Comparison of ENCODE assay signal across 14 mouse cellular contexts in the genomic region with DNA sequence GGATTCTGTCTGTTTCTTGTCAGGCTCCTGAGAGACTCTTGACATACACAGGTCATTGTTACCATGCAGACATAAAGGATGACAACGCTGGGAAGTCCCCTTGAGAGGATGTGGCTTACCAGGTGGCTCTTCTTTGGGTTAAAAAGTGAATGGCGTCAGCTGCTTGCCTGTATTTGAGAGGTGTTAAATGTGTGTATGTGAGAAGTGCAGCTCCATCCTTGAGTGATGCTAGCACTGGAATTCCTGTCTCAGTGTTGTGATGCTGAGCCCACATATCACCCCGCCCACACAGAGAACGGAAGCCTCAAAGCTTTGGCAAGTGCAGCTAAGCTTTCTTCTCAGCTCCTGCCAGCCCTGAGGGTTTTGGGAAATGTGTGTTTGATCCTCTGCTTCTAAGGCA.
A peak's percentile ranks its signal among the peaks of the same experiment; 100 is the strongest.
DNase-seq lines count a peak whose midpoint lies in the region; ATAC-seq and TF ChIP-seq lines count a peak whose summit lies in the region.
"Had no signal": no experiment of that assay in that cellular context is flagged by ENCODE, and none has a peak within 500 bp of the region (broad histone marks: within the 10 kb centered on the region; RNA-seq: fewer than 3 reads in every experiment).

No protein-coding gene starts in this region.

- no peak for TF ChIP-seq EP300 in lung, postnatal 0 days (IDR thresholded peaks at IDR 0.05)

- no peak for TF ChIP-seq CTCF in lung, postnatal 0 days (IDR thresholded peaks at IDR 0.05)

- WGBS in lung, postnatal 0 days, result 42% methylated on average over 4 of the region's 4 CpGs

- no peaks in the 10 kb centered on the region for H3K4me1 ChIP-seq in lung, postnatal 0 days (ENCODE audit: insufficient read depth, low read depth, low read length)
- H3K4me1 ChIP-seq: liver, embryonic 15.5 days; midbrain, embryonic 12.5 days had no signal

- peak; percentile 40 for DNase-seq in lung, postnatal 10 days
- no peak for DNase-seq in lung, postnatal 14 days
- DNase-seq in frontal cortex, postnatal 36 days (ENCODE audit: low spot score in 2 of 2), result peak; percentile 79 to 92
- DNase-seq in left cerebral cortex, postnatal 10 days (ENCODE audit: extremely low spot score in 1 of 2, low spot score in 2 of 2), result peak; percentile 61 to 67
- DNase-seq in thymus, postnatal 0 days (ENCODE audit: low spot score), result peak; percentile 10
- no peak for DNase-seq in urinary bladder, adult 18-20 months (ENCODE audit: low spot score in 2 of 2)
- no peak for DNase-seq in adrenal gland, postnatal 10 days
- DNase-seq in lung, postnatal 0 days (ENCODE audit: low spot score), result no peak
- DNase-seq: cerebellum, adult 18-20 months; heart, adult 18-20 months; kidney, postnatal 4 days had no signal

- no peak overlapping the region for H3K4me3 ChIP-seq in lung, postnatal 0 days (ENCODE audit: low read depth, low read length)
- H3K4me3 ChIP-seq: hindbrain, embryonic 12.5 days; liver, embryonic 15.5 days; midbrain, embryonic 12.5 days had no signal

- no peaks in the 10 kb centered on the region for H3K9me3 ChIP-seq in lung, postnatal 0 days (ENCODE audit: low read length)
- H3K9me3 ChIP-seq: hindbrain, embryonic 12.5 days; liver, embryonic 15.5 days; midbrain, embryonic 12.5 days had no signal

- H3K36me3 ChIP-seq in lung, postnatal 0 days (ENCODE audit: insufficient read depth, low read length), result no peaks in the 10 kb centered on the region
- H3K36me3 ChIP-seq: hindbrain, embryonic 12.5 days; liver, embryonic 15.5 days; midbrain, embryonic 12.5 days had no signal

- no peak overlapping the region for H3K27ac ChIP-seq in lung, postnatal 0 days (ENCODE audit: low read length)
- H3K27ac ChIP-seq: hindbrain, embryonic 12.5 days; liver, embryonic 15.5 days; midbrain, embryonic 12.5 days had no signal

- intact Hi-C loops in left cerebral cortex, postnatal 10 days (cut with DNase I), result no loop called here

- H3K27me3 ChIP-seq in lung, postnatal 0 days (replicated peaks; ENCODE audit: insufficient read depth, low read length), result no peaks in the 10 kb centered on the region
- H3K27me3 ChIP-seq: hindbrain, embryonic 12.5 days; liver, embryonic 15.5 days; midbrain, embryonic 12.5 days had no signal

- ATAC-seq in lung, postnatal 0 days, result no peak

- H3K4me2 ChIP-seq in lung, postnatal 0 days (replicated peaks; ENCODE audit: low read depth, low read length), result no peak overlapping the region
- H3K4me2 ChIP-seq: hindbrain, embryonic 12.5 days; liver, embryonic 15.5 days; midbrain, embryonic 12.5 days had no signal

- H3K9ac ChIP-seq in lung, postnatal 0 days (replicated peaks; ENCODE audit: low read depth), result no peak overlapping the region
- H3K9ac ChIP-seq: hindbrain, embryonic 12.5 days; liver, embryonic 15.5 days; midbrain, embryonic 12.5 days had no signal

Comparison
In these comparisons a context has a peak if more than half of its experiments do, and no peak if none do; other contexts are left out.
1. DNase-seq: peak in lung, postnatal 10 days (single experiment), frontal cortex, postnatal 36 days (2 of 2), left cerebral cortex, postnatal 10 days (2 of 2) and thymus, postnatal 0 days (single experiment); none in lung, postnatal 14 days (single experiment), urinary bladder, adult 18-20 months (0 of 2), adrenal gland, postnatal 10 days (single experiment) and lung, postnatal 0 days (single experiment).